Mouse (Mus musculus): Measurements from ENCODE around the gene Rras2. TPM values are rescaled to one million over a fixed set of nuclear protein-coding genes. Genes with fewer than 3 reads are reported as not detected.

The Rras2 gene
- polyA plus RNA-seq, 1 experiment from 2014 or later, result 23.8 TPM

GRCm38 (mm10) chr7:114129281-114129680 lies 11.7 kb upstream of the Rras2 start:
- Histone ChIP-seq H3K4me2 (ENCODE audit: low read length) (no peak overlapping the region), H3K4me1 (replicated peaks; ENCODE audit: control insufficient read depth, insufficient read depth, low read length) (no peaks in the 10 kb centered on the region), H3K36me3 (ENCODE audit: control insufficient read depth, insufficient read depth) (no peaks in the 10 kb centered on the region), H3K27ac (ENCODE audit: low read length) (no peak overlapping the region), H3K4me3 (replicated peaks; ENCODE audit: low read length) (no peak overlapping the region), H3K27me3 (replicated peaks; ENCODE audit: control insufficient read depth, insufficient read depth, low read length) (no peaks in the 10 kb centered on the region), H3K9ac (replicated peaks; ENCODE audit: low read depth, low read length) (no peak overlapping the region), H3K9me3 (ENCODE audit: control insufficient read depth, low read length) (no peaks in the 10 kb centered on the region)
- 57% methylated on average over 2 of the region's 2 CpGs for WGBS
- no peak for ATAC-seq

- H3K4me2 ChIP-seq (ENCODE audit: low read length), result peak overlapping the region; percentile 75
- H3K9me3 ChIP-seq (ENCODE audit: control insufficient read depth, low read length), result no peaks in the 10 kb centered on the region
- peak overlapping the region; percentile 82 for H3K4me3 ChIP-seq (replicated peaks; ENCODE audit: low read length)
- no peak overlapping the region for H3K27ac ChIP-seq (ENCODE audit: low read length)
- H3K9ac ChIP-seq (replicated peaks; ENCODE audit: low read depth, low read length), result no peak overlapping the region
- peaks cover 10% of the 10 kb centered on the region for H3K4me1 ChIP-seq (replicated peaks; ENCODE audit: control insufficient read depth, insufficient read depth, low read length)
- H3K36me3 ChIP-seq (ENCODE audit: control insufficient read depth, insufficient read depth), result no peaks in the 10 kb centered on the region
- H3K27me3 ChIP-seq (replicated peaks; ENCODE audit: control insufficient read depth, insufficient read depth, low read length), result no peaks in the 10 kb centered on the region
- no peak for ATAC-seq
- 41% methylated on average over 7 of the region's 7 CpGs for WGBS
Measured at GRCm38 (mm10) chr7:114118180-114118579, 599 bp upstream of the Rras2 start.

- no peaks in the 10 kb centered on the region for H3K27me3 ChIP-seq (replicated peaks; ENCODE audit: control insufficient read depth, insufficient read depth, low read length)
- WGBS, result under 1% methylated on average over 67 of the region's 74 CpGs
- peak overlapping the region; percentile 82 for H3K9ac ChIP-seq (replicated peaks; ENCODE audit: low read depth, low read length)
- peak overlapping the region; percentile 75 for H3K4me2 ChIP-seq (ENCODE audit: low read length)
- no peaks in the 10 kb centered on the region for H3K9me3 ChIP-seq (ENCODE audit: control insufficient read depth, low read length)
- peak; percentile 59 for ATAC-seq
- H3K36me3 ChIP-seq (ENCODE audit: control insufficient read depth, insufficient read depth), result no peaks in the 10 kb centered on the region
- H3K4me1 ChIP-seq (replicated peaks; ENCODE audit: control insufficient read depth, insufficient read depth, low read length), result peaks cover 10% of the 10 kb centered on the region
- H3K4me3 ChIP-seq (replicated peaks; ENCODE audit: low read length), result peak overlapping the region; percentile 82
- H3K27ac ChIP-seq (ENCODE audit: low read length), result peak overlapping the region; percentile 88
Measured at GRCm38 (mm10) chr7:114116711-114117351, 750 bp downstream of the Rras2 start.

- peak overlapping the region; percentile 24; the same call in 1 of the 2 replicates for H3K9ac ChIP-seq (replicated peaks; ENCODE audit: low read depth, low read length)
- 18% methylated on average over 9 of the region's 9 CpGs for WGBS
- H3K27ac ChIP-seq (ENCODE audit: low read length), result no peak overlapping the region
- peaks cover 10% of the 10 kb centered on the region for H3K4me1 ChIP-seq (replicated peaks; ENCODE audit: control insufficient read depth, insufficient read depth, low read length)
- H3K4me3 ChIP-seq (replicated peaks; ENCODE audit: low read length), result peak overlapping the region; percentile 82
- no peak for ATAC-seq
- peak overlapping the region; percentile 75 for H3K4me2 ChIP-seq (ENCODE audit: low read length)
- no peaks in the 10 kb centered on the region for H3K9me3 ChIP-seq (ENCODE audit: control insufficient read depth, low read length)
- no peaks in the 10 kb centered on the region for H3K36me3 ChIP-seq (ENCODE audit: control insufficient read depth, insufficient read depth)
- H3K27me3 ChIP-seq (replicated peaks; ENCODE audit: control insufficient read depth, insufficient read depth, low read length), result no peaks in the 10 kb centered on the region
Measured at GRCm38 (mm10) chr7:114115961-114116360, 1.6 kb downstream of the Rras2 start.

GRCm38 (mm10) chr7:114114976-114115375 lies 2.6 kb downstream of the Rras2 start:
- 97% methylated on average over 3 of the region's 3 CpGs for WGBS
- ATAC-seq, result no peak
- H3K27ac ChIP-seq (ENCODE audit: low read length), result no peak overlapping the region
- no peaks in the 10 kb centered on the region for H3K36me3 ChIP-seq (ENCODE audit: control insufficient read depth, insufficient read depth)
- no peaks in the 10 kb centered on the region for H3K27me3 ChIP-seq (replicated peaks; ENCODE audit: control insufficient read depth, insufficient read depth, low read length)
- no peak overlapping the region for H3K4me3 ChIP-seq (replicated peaks; ENCODE audit: low read length)
- H3K4me1 ChIP-seq (replicated peaks; ENCODE audit: control insufficient read depth, insufficient read depth, low read length), result peaks cover 10% of the 10 kb centered on the region
- no peak overlapping the region for H3K9ac ChIP-seq (replicated peaks; ENCODE audit: low read depth, low read length)
- no peak overlapping the region for H3K4me2 ChIP-seq (ENCODE audit: low read length)
- H3K9me3 ChIP-seq (ENCODE audit: control insufficient read depth, low read length), result no peaks in the 10 kb centered on the region

GRCm38 (mm10) chr7:114114284-114114683 lies 3.3 kb downstream of the Rras2 start:
- Histone ChIP-seq H3K27me3 (replicated peaks; ENCODE audit: control insufficient read depth, insufficient read depth, low read length) (no peaks in the 10 kb centered on the region), H3K36me3 (ENCODE audit: control insufficient read depth, insufficient read depth) (no peaks in the 10 kb centered on the region), H3K9ac (replicated peaks; ENCODE audit: low read depth, low read length) (no peak overlapping the region), H3K4me2 (ENCODE audit: low read length) (no peak overlapping the region), H3K27ac (ENCODE audit: low read length) (no peak overlapping the region), H3K4me1 (replicated peaks; ENCODE audit: control insufficient read depth, insufficient read depth, low read length) (peaks cover 10% of the 10 kb centered on the region), H3K4me3 (replicated peaks; ENCODE audit: low read length) (no peak overlapping the region), H3K9me3 (ENCODE audit: control insufficient read depth, low read length) (no peaks in the 10 kb centered on the region)
- no peak for ATAC-seq
- 90% methylated on average over 2 of the region's 2 CpGs for WGBS

- Histone ChIP-seq H3K4me2 (ENCODE audit: low read length) (no peak overlapping the region), H3K9ac (replicated peaks; ENCODE audit: low read depth, low read length) (no peak overlapping the region), H3K27ac (ENCODE audit: low read length) (no peak overlapping the region), H3K4me3 (replicated peaks; ENCODE audit: low read length) (no peak overlapping the region), H3K36me3 (ENCODE audit: control insufficient read depth, insufficient read depth) (no peaks in the 10 kb centered on the region), H3K27me3 (replicated peaks; ENCODE audit: control insufficient read depth, insufficient read depth, low read length) (no peaks in the 10 kb centered on the region), H3K4me1 (replicated peaks; ENCODE audit: control insufficient read depth, insufficient read depth, low read length) (no peaks in the 10 kb centered on the region), H3K9me3 (ENCODE audit: control insufficient read depth, low read length) (no peaks in the 10 kb centered on the region)
- ATAC-seq, result no peak
- 88% methylated on average over 2 of the region's 2 CpGs for WGBS
Measured at GRCm38 (mm10) chr7:114110500-114110899, 7.1 kb downstream of the Rras2 start.

- no peaks in the 10 kb centered on the region for H3K4me1 ChIP-seq (replicated peaks; ENCODE audit: control insufficient read depth, insufficient read depth, low read length)
Measured at GRCm38 (mm10) chr7:114105886-114106285, 11.7 kb downstream of the Rras2 start.

GRCm38 (mm10) chr7:114103629-114104347 lies 13.8 kb downstream of the Rras2 start:
- H3K36me3 ChIP-seq (ENCODE audit: control insufficient read depth, insufficient read depth), result no peaks in the 10 kb centered on the region
- no peak overlapping the region for H3K4me3 ChIP-seq (replicated peaks; ENCODE audit: low read length)
- H3K27ac ChIP-seq (ENCODE audit: low read length), result no peak overlapping the region
- no peak overlapping the region for H3K4me2 ChIP-seq (ENCODE audit: low read length)
- ATAC-seq, result no peak
- no peaks in the 10 kb centered on the region for H3K4me1 ChIP-seq (replicated peaks; ENCODE audit: control insufficient read depth, insufficient read depth, low read length)
- WGBS, result 92% methylated on average over 24 of the region's 24 CpGs
- no peaks in the 10 kb centered on the region for H3K27me3 ChIP-seq (replicated peaks; ENCODE audit: control insufficient read depth, insufficient read depth, low read length)
- no peak overlapping the region for H3K9ac ChIP-seq (replicated peaks; ENCODE audit: low read depth, low read length)
- no peaks in the 10 kb centered on the region for H3K9me3 ChIP-seq (ENCODE audit: control insufficient read depth, low read length)

More at GRCm38 (mm10) chr7:114105886-114106285, 11.7 kb downstream of the Rras2 start:
- Histone ChIP-seq H3K4me2 (ENCODE audit: low read length) (no peak overlapping the region), H3K36me3 (ENCODE audit: control insufficient read depth, insufficient read depth) (no peaks in the 10 kb centered on the region), H3K27me3 (replicated peaks; ENCODE audit: control insufficient read depth, insufficient read depth, low read length) (no peaks in the 10 kb centered on the region), H3K9ac (replicated peaks; ENCODE audit: low read depth, low read length) (no peak overlapping the region), H3K9me3 (ENCODE audit: control insufficient read depth, low read length) (no peaks in the 10 kb centered on the region), H3K4me3 (replicated peaks; ENCODE audit: low read length) (no peak overlapping the region), H3K27ac (ENCODE audit: low read length) (no peak overlapping the region)
- no peak for ATAC-seq
- WGBS, result 89% methylated on average over 8 of the region's 8 CpGs
